Mouse (Mus musculus): ENCODE results near the gene Lingo1.

- TF ChIP-seq CTCF (IDR thresholded peaks at IDR 0.05; ENCODE audit: low read depth, low read length): no peak
- no peak for TF ChIP-seq GATA1 (IDR thresholded peaks at IDR 0.05; ENCODE audit: borderline replicate concordance, low read length)
- TF ChIP-seq TAL1 (conservative IDR thresholded peaks at IDR 0.05; ENCODE audit: low read depth, low read length): no peak
Measured at GRCm38 (mm10) chr9:56686339-56687144, 109.7 kb downstream of the Lingo1 start.

Measured in G1E (cell line).